Mouse (Mus musculus) stomach, embryonic 15.5 days (tissue): ENCODE data around the gene Ifitm5. TPM values are rescaled to one million over a fixed set of nuclear protein-coding genes. Genes with fewer than 3 reads are reported as not detected.
"Not testable (repeated sequence)": the region's sequence is repeated elsewhere in the genome, so short reads cannot be mapped to it uniquely, and the experiment has no call there.

Experiments
- ATAC-seq: fragments of 200-750 bp; cut with Nextera tagmentation; 2 replicates; pipeline ENCODE4 v1.8.0; 2017; ENCODE audit warnings: low read depth, moderate number of reproducible peaks, moderate TSS enrichment; ENCODE audit not compliant: insufficient read depth, low FRiP score
- H3K27ac ChIP-seq: fragments of 300-500 bp; sonication (generic); 2 replicates; pipeline ENCODE4 v1.5.1; 2015; ENCODE audit warnings: mild to moderate bottlenecking, inconsistent platforms
- H3K27me3 ChIP-seq: fragments of 300-500 bp; sonication (generic); replicated peaks from 2 replicates; pipeline ENCODE4 v1.6.1; 2015; ENCODE audit warnings: inconsistent platforms
- H3K36me3 ChIP-seq: fragments of 300-500 bp; sonication (generic); 2 replicates; pipeline ENCODE4 v1.6.1; 2015; ENCODE audit warnings: inconsistent platforms
- H3K4me1 ChIP-seq: fragments of 300-500 bp; sonication (generic); 2 replicates; pipeline ENCODE4 v1.6.1; 2015; ENCODE audit warnings: inconsistent platforms
- H3K4me2 ChIP-seq: fragments of 300-500 bp; sonication (generic); 2 replicates; pipeline ENCODE4 v1.6.1; 2015; ENCODE audit warnings: mild to moderate bottlenecking, inconsistent platforms
- H3K4me3 ChIP-seq: fragments of 300-500 bp; sonication (generic); replicated peaks from 2 replicates; pipeline ENCODE4 v1.5.1; 2015; ENCODE audit warnings: inconsistent platforms
- H3K9ac ChIP-seq: fragments of 300-500 bp; sonication (generic); 2 replicates; pipeline ENCODE4 v1.6.1; 2015; ENCODE audit warnings: inconsistent platforms
- H3K9me3 ChIP-seq: fragments of 300-500 bp; sonication (generic); 2 replicates; pipeline ENCODE4 v1.6.1; 2016; ENCODE audit warnings: inconsistent platforms
- WGBS: fragments of 180-500 bp; shearing (Covaris S2); methylation state at CpG from one replicate; pipeline ENCODE4 v1.1.7; 2015; 5-methylcytosine and 5-hydroxymethylcytosine counted together
- polyA plus RNA-seq: library from polyadenylated mRNA; unstranded; fragments of >200 nt; fragmentation: Nextera tagmentation; extraction: Ambion mirVana; gene quantifications from 2 replicates; pipeline ENCODE4 v1.2.1, GENCODE M21; 2015

The Ifitm5 gene
- polyA plus RNA-seq, 1 experiment from 2014 or later = 3.2 TPM

- Histone ChIP-seq H3K36me3 (no peaks in the 10 kb centered on the region), H3K9me3 (no peaks in the 10 kb centered on the region), H3K4me2 (no peak overlapping the region), H3K4me1 (peaks cover 26% of the 10 kb centered on the region), H3K4me3 (no peak overlapping the region), H3K9ac (no peak overlapping the region), H3K27ac (0 out of 2 replicates have a peak overlapping the region, but pooled peaks have one; percentile 41), H3K27me3 (no peaks in the 10 kb centered on the region)
- ATAC-seq = no peak
- WGBS = 44% methylated on average over 3 of the region's 3 CpGs
These were observed 25.4 kb upstream of the Ifitm5 start for GRCm38 (mm10) chr7:140975465-140975864.

- Histone ChIP-seq H3K4me2 (no peak overlapping the region), H3K4me3 (no peak overlapping the region), H3K36me3 (no peaks in the 10 kb centered on the region), H3K9ac (no peak overlapping the region), H3K9me3 (no peaks in the 10 kb centered on the region), H3K27me3 (no peaks in the 10 kb centered on the region), H3K4me1 (peaks cover 31% of the 10 kb centered on the region), H3K27ac (0 out of 2 replicates have a peak overlapping the region, but pooled peaks have one; percentile 41)
- WGBS = 19% methylated on average over 9 of the region's 9 CpGs
- ATAC-seq = no peak
These were observed 24.8 kb upstream of the Ifitm5 start for GRCm38 (mm10) chr7:140974940-140975339.

- Histone ChIP-seq H3K4me3 (no peak overlapping the region), H3K27ac (peak overlapping the region; percentile 49), H3K36me3 (no peaks in the 10 kb centered on the region), H3K4me2 (no peak overlapping the region), H3K9me3 (no peaks in the 10 kb centered on the region), H3K9ac (no peak overlapping the region), H3K4me1 (peaks cover 36% of the 10 kb centered on the region), H3K27me3 (no peaks in the 10 kb centered on the region)
- ATAC-seq = no peak
- WGBS = 38% methylated on average over 14 of the region's 14 CpGs
These were observed 23.5 kb upstream of the Ifitm5 start for GRCm38 (mm10) chr7:140973396-140974165.

- Histone ChIP-seq H3K9ac (no peak overlapping the region), H3K27me3 (no peaks in the 10 kb centered on the region), H3K27ac (peak overlapping the region; percentile 93), H3K9me3 (no peaks in the 10 kb centered on the region), H3K4me2 (0 out of 2 replicates have a peak overlapping the region, but pooled peaks have one; percentile 14), H3K36me3 (no peaks in the 10 kb centered on the region), H3K4me3 (no peak overlapping the region), H3K4me1 (peaks cover 44% of the 10 kb centered on the region)
- 45% methylated on average over 8 of the region's 8 CpGs for WGBS
- ATAC-seq = peak; percentile 61; the same call in 1 of the 2 replicates
These were observed 21.5 kb upstream of the Ifitm5 start for GRCm38 (mm10) chr7:140971479-140972171.

- Histone ChIP-seq H3K27ac (peak overlapping the region; percentile 93), H3K9me3 (no peaks in the 10 kb centered on the region), H3K9ac (no peak overlapping the region), H3K27me3 (no peaks in the 10 kb centered on the region), H3K4me1 (peaks cover 44% of the 10 kb centered on the region), H3K36me3 (no peaks in the 10 kb centered on the region), H3K4me2 (no peak overlapping the region), H3K4me3 (no peak overlapping the region)
- 30% methylated on average over 7 of the region's 7 CpGs for WGBS
- ATAC-seq = no peak
These were observed 20.8 kb upstream of the Ifitm5 start for GRCm38 (mm10) chr7:140970931-140971330.

GRCm38 (mm10) chr7:140968710-140969109, 18.6 kb upstream of the Ifitm5 start:
- peak overlapping the region; percentile 28 for H3K4me3 ChIP-seq

GRCm38 (mm10) chr7:140967862-140968591, 17.9 kb upstream of the Ifitm5 start:
- 7% methylated on average over 14 of the region's 14 CpGs for WGBS
- Histone ChIP-seq H3K27me3 (no peaks in the 10 kb centered on the region), H3K9me3 (no peaks in the 10 kb centered on the region), H3K4me3 (peak overlapping the region; percentile 28), H3K36me3 (no peaks in the 10 kb centered on the region), H3K9ac (no peak overlapping the region), H3K4me2 (peak overlapping the region; percentile 47), H3K4me1 (peaks cover 29% of the 10 kb centered on the region), H3K27ac (peak overlapping the region; percentile 78)
- ATAC-seq = peak; percentile 74

More at GRCm38 (mm10) chr7:140968710-140969109, 18.6 kb upstream of the Ifitm5 start:
- H3K9ac ChIP-seq, H3K27me3 ChIP-seq, H3K9me3 ChIP-seq, ATAC-seq, H3K27ac ChIP-seq, H3K36me3 ChIP-seq: not testable (repeated sequence)
- H3K4me1 ChIP-seq = peaks cover 34% of the 10 kb centered on the region
- WGBS = 23% methylated on average over 3 of the region's 3 CpGs
- peak overlapping the region; percentile 47 for H3K4me2 ChIP-seq

GRCm38 (mm10) chr7:140966921-140967320, 16.8 kb upstream of the Ifitm5 start, which contains the start of gene Ifitm1:
Gene Ifitm1, plus strand, starts transcription at chr7:140967221.
- no peaks in the 10 kb centered on the region for H3K36me3 ChIP-seq
- WGBS = 87% methylated on average over 4 of the region's 4 CpGs
- peak within 1 kb of the TSS; percentile 47 for H3K4me2 ChIP-seq
- H3K27ac ChIP-seq = peak within 1 kb of the TSS; percentile 78
- H3K27me3 ChIP-seq = no peaks in the 10 kb centered on the region
- ATAC-seq = no peak
- peaks cover 28% of the 10 kb centered on the region for H3K4me1 ChIP-seq
- H3K4me3 ChIP-seq = peak within 1 kb of the TSS; percentile 28
- no peaks in the 10 kb centered on the region for H3K9me3 ChIP-seq
- no peak within 1 kb of the TSS for H3K9ac ChIP-seq

- no peaks in the 10 kb centered on the region for H3K27me3 ChIP-seq
- H3K9ac ChIP-seq = no peak overlapping the region
- no peaks in the 10 kb centered on the region for H3K9me3 ChIP-seq
- no peaks in the 10 kb centered on the region for H3K36me3 ChIP-seq
- WGBS = 83% methylated on average over 2 of the region's 2 CpGs
- H3K27ac ChIP-seq = no peak overlapping the region
- H3K4me3 ChIP-seq = no peak overlapping the region
- H3K4me1 ChIP-seq = 0 out of 2 replicates have a peak, but pooled peaks cover 2% of the 10 kb centered on the region
- ATAC-seq = no peak
- H3K4me2 ChIP-seq = no peak overlapping the region
These were observed 12.6 kb upstream of the Ifitm5 start for GRCm38 (mm10) chr7:140962733-140963132.

- Histone ChIP-seq H3K27me3 (no peaks in the 10 kb centered on the region), H3K36me3 (no peaks in the 10 kb centered on the region), H3K4me2 (no peak overlapping the region), H3K4me3 (no peak overlapping the region), H3K4me1 (peaks cover 8% of the 10 kb centered on the region), H3K9me3 (no peaks in the 10 kb centered on the region), H3K27ac (no peak overlapping the region), H3K9ac (no peak overlapping the region)
- no peak for ATAC-seq
- 75% methylated on average over 2 of the region's 2 CpGs for WGBS
These were observed 11.3 kb upstream of the Ifitm5 start for GRCm38 (mm10) chr7:140961416-140961815.

GRCm38 (mm10) chr7:140960026-140960425, 9.9 kb upstream of the Ifitm5 start:
- Histone ChIP-seq H3K36me3 (no peaks in the 10 kb centered on the region), H3K9ac (no peak overlapping the region), H3K4me2 (no peak overlapping the region), H3K4me3 (no peak overlapping the region), H3K27me3 (no peaks in the 10 kb centered on the region), H3K27ac (no peak overlapping the region), H3K4me1 (peaks cover 13% of the 10 kb centered on the region), H3K9me3 (no peaks in the 10 kb centered on the region)
- 81% methylated on average over 5 of the region's 5 CpGs for WGBS
- ATAC-seq = no peak
